Mouse (Mus musculus): Measurements from ENCODE around the gene Epha2. TPM values are rescaled to one million over a fixed set of nuclear protein-coding genes. Genes with fewer than 3 reads are reported as not detected.

Gene Epha2
- polyA plus RNA-seq, 1 experiment from 2014 or later, result 3.0 TPM

GRCm38 (mm10) chr4:141341477-141341876 lies 40.4 kb downstream of the Epha2 start:
- Histone ChIP-seq H3K4me1 (peaks cover 22% of the 10 kb centered on the region), H3K9me3 (no peaks in the 10 kb centered on the region), H3K9ac (no peak overlapping the region), H3K4me3 (no peak overlapping the region), H3K27me3 (replicated peaks) (no peaks in the 10 kb centered on the region; the same call in 1 of the 2 replicates), H3K4me2 (replicated peaks) (no peak overlapping the region), H3K27ac (no peak overlapping the region), H3K36me3 (no peaks in the 10 kb centered on the region)
- 51% methylated on average over 7 of the region's 7 CpGs for WGBS
- ATAC-seq (ENCODE audit: low FRiP score, low read depth), result no peak

- Histone ChIP-seq H3K4me3 (no peak overlapping the region), H3K9me3 (no peaks in the 10 kb centered on the region), H3K4me2 (replicated peaks) (no peak overlapping the region), H3K27ac (no peak overlapping the region), H3K36me3 (no peaks in the 10 kb centered on the region), H3K4me1 (peaks cover 12% of the 10 kb centered on the region), H3K9ac (no peak overlapping the region), H3K27me3 (replicated peaks) (no peaks in the 10 kb centered on the region)
- no peak for ATAC-seq (ENCODE audit: low FRiP score, low read depth)
- 69% methylated on average over 7 of the region's 7 CpGs for WGBS
Observed at GRCm38 (mm10) chr4:141343515-141343914, 42.5 kb downstream of the Epha2 start.

- WGBS, result 89% methylated on average over 12 of the region's 12 CpGs
- Histone ChIP-seq H3K27me3 (replicated peaks) (no peaks in the 10 kb centered on the region), H3K27ac (no peak overlapping the region), H3K36me3 (no peaks in the 10 kb centered on the region), H3K4me2 (replicated peaks) (no peak overlapping the region), H3K4me3 (no peak overlapping the region), H3K4me1 (no peaks in the 10 kb centered on the region), H3K9ac (no peak overlapping the region), H3K9me3 (no peaks in the 10 kb centered on the region)
- ATAC-seq (ENCODE audit: low FRiP score, low read depth), result no peak
Observed at GRCm38 (mm10) chr4:141345219-141345618, 44.2 kb downstream of the Epha2 start.

GRCm38 (mm10) chr4:141347365-141347797 lies 46.3 kb downstream of the Epha2 start:
- Histone ChIP-seq H3K4me2 (replicated peaks) (no peak overlapping the region), H3K9me3 (no peaks in the 10 kb centered on the region), H3K36me3 (no peaks in the 10 kb centered on the region), H3K27me3 (replicated peaks) (no peaks in the 10 kb centered on the region), H3K9ac (no peak overlapping the region), H3K4me1 (no peaks in the 10 kb centered on the region), H3K27ac (no peak overlapping the region), H3K4me3 (no peak overlapping the region)
- no peak for ATAC-seq (ENCODE audit: low FRiP score, low read depth)
- WGBS, result 84% methylated on average over 8 of the region's 8 CpGs

GRCm38 (mm10) chr4:141348616-141349015 lies 47.6 kb downstream of the Epha2 start:
- H3K4me2 ChIP-seq (replicated peaks), result no peak overlapping the region
- H3K27me3 ChIP-seq (replicated peaks), result no peaks in the 10 kb centered on the region
- no peak overlapping the region for H3K9ac ChIP-seq
- H3K27ac ChIP-seq, result no peak overlapping the region
- no peak for ATAC-seq (ENCODE audit: low FRiP score, low read depth)
- no peaks in the 10 kb centered on the region for H3K9me3 ChIP-seq
- no peaks in the 10 kb centered on the region for H3K36me3 ChIP-seq
- H3K4me1 ChIP-seq, result no peaks in the 10 kb centered on the region
- no peak overlapping the region for H3K4me3 ChIP-seq
- 81% methylated on average over 11 of the region's 11 CpGs for WGBS

- ATAC-seq (ENCODE audit: low FRiP score, low read depth), result no peak
- H3K9ac ChIP-seq, result no peak overlapping the region
- H3K36me3 ChIP-seq, result no peaks in the 10 kb centered on the region
- no peak overlapping the region for H3K27ac ChIP-seq
- H3K4me3 ChIP-seq, result no peak overlapping the region
- no peaks in the 10 kb centered on the region for H3K27me3 ChIP-seq (replicated peaks)
- 91% methylated on average over 12 of the region's 12 CpGs for WGBS
- H3K9me3 ChIP-seq, result no peaks in the 10 kb centered on the region
- no peaks in the 10 kb centered on the region for H3K4me1 ChIP-seq
- H3K4me2 ChIP-seq (replicated peaks), result no peak overlapping the region
Observed at GRCm38 (mm10) chr4:141350015-141350414, 49.0 kb downstream of the Epha2 start.

GRCm38 (mm10) chr4:141351972-141352371 lies 50.9 kb downstream of the Epha2 start:
- Histone ChIP-seq H3K27ac (no peak overlapping the region), H3K4me2 (replicated peaks) (no peak overlapping the region), H3K9ac (no peak overlapping the region), H3K4me1 (no peaks in the 10 kb centered on the region), H3K4me3 (no peak overlapping the region), H3K9me3 (no peaks in the 10 kb centered on the region), H3K36me3 (no peaks in the 10 kb centered on the region), H3K27me3 (replicated peaks) (no peaks in the 10 kb centered on the region)
- WGBS, result 61% methylated on average over 7 of the region's 7 CpGs
- ATAC-seq (ENCODE audit: low FRiP score, low read depth), result no peak

- Histone ChIP-seq H3K4me2 (replicated peaks) (no peak overlapping the region), H3K9ac (no peak overlapping the region), H3K4me3 (no peak overlapping the region), H3K36me3 (no peaks in the 10 kb centered on the region), H3K27ac (no peak overlapping the region), H3K4me1 (no peaks in the 10 kb centered on the region), H3K27me3 (replicated peaks) (no peaks in the 10 kb centered on the region), H3K9me3 (no peaks in the 10 kb centered on the region)
- 81% methylated on average over 5 of the region's 5 CpGs for WGBS
- ATAC-seq (ENCODE audit: low FRiP score, low read depth), result no peak
Observed at GRCm38 (mm10) chr4:141352986-141353385, 51.9 kb downstream of the Epha2 start.

GRCm38 (mm10) chr4:141353868-141354267 lies 52.8 kb downstream of the Epha2 start:
- no peak for ATAC-seq (ENCODE audit: low FRiP score, low read depth)
- 67% methylated on average over 8 of the region's 8 CpGs for WGBS

GRCm38 (mm10) chr4:141357811-141358210 lies 56.8 kb downstream of the Epha2 start:
- no peaks in the 10 kb centered on the region for H3K36me3 ChIP-seq
- no peak for ATAC-seq (ENCODE audit: low FRiP score, low read depth)
- H3K9me3 ChIP-seq, result no peaks in the 10 kb centered on the region
- H3K27ac ChIP-seq, result no peak overlapping the region
- H3K9ac ChIP-seq, result no peak overlapping the region
- no peak overlapping the region for H3K4me3 ChIP-seq
- H3K27me3 ChIP-seq (replicated peaks), result no peaks in the 10 kb centered on the region
- H3K4me1 ChIP-seq, result peaks cover 2% of the 10 kb centered on the region; the same call in 1 of the 2 replicates
- no peak overlapping the region for H3K4me2 ChIP-seq (replicated peaks)

More at GRCm38 (mm10) chr4:141353868-141354267, 52.8 kb downstream of the Epha2 start:
- H3K9me3 ChIP-seq, result no peaks in the 10 kb centered on the region
- H3K9ac ChIP-seq, result no peak overlapping the region
- H3K27me3 ChIP-seq (replicated peaks), result no peaks in the 10 kb centered on the region
- no peaks in the 10 kb centered on the region for H3K36me3 ChIP-seq
- no peak overlapping the region for H3K4me2 ChIP-seq (replicated peaks)
- no peak overlapping the region for H3K4me3 ChIP-seq
- no peaks in the 10 kb centered on the region for H3K4me1 ChIP-seq
- no peak overlapping the region for H3K27ac ChIP-seq

- no peaks in the 10 kb centered on the region for H3K9me3 ChIP-seq
- no peak overlapping the region for H3K27ac ChIP-seq
- H3K36me3 ChIP-seq, result no peaks in the 10 kb centered on the region
- no peak overlapping the region for H3K4me3 ChIP-seq
- 0 out of 2 replicates have a peak, but pooled peaks cover 5% of the 10 kb centered on the region for H3K27me3 ChIP-seq (replicated peaks)
- no peak for ATAC-seq (ENCODE audit: low FRiP score, low read depth)
- H3K9ac ChIP-seq, result no peak overlapping the region
- 82% methylated on average over 6 of the region's 6 CpGs for WGBS
- no peak overlapping the region for H3K4me2 ChIP-seq (replicated peaks)
- peaks cover 2% of the 10 kb centered on the region; the same call in 1 of the 2 replicates for H3K4me1 ChIP-seq
Observed at GRCm38 (mm10) chr4:141359222-141359621, 58.2 kb downstream of the Epha2 start.

- H3K36me3 ChIP-seq, result no peaks in the 10 kb centered on the region
- no peak for ATAC-seq (ENCODE audit: low FRiP score, low read depth)
Observed at GRCm38 (mm10) chr4:141360846-141361245, 59.8 kb downstream of the Epha2 start.

GRCm38 (mm10) chr4:141362937-141363548 lies 62.0 kb downstream of the Epha2 start:
- Histone ChIP-seq H3K9me3 (no peaks in the 10 kb centered on the region), H3K27me3 (replicated peaks) (peaks cover 32% of the 10 kb centered on the region), H3K9ac (no peak overlapping the region), H3K36me3 (no peaks in the 10 kb centered on the region), H3K4me3 (no peak overlapping the region), H3K4me1 (peaks cover 13% of the 10 kb centered on the region; the same call in 1 of the 2 replicates), H3K27ac (no peak overlapping the region), H3K4me2 (replicated peaks) (no peak overlapping the region)
- WGBS, result 30% methylated on average over 11 of the region's 11 CpGs
- no peak for ATAC-seq (ENCODE audit: low FRiP score, low read depth)

More at GRCm38 (mm10) chr4:141360846-141361245, 59.8 kb downstream of the Epha2 start:
- H3K27ac ChIP-seq, result no peak overlapping the region
- H3K9me3 ChIP-seq, result no peaks in the 10 kb centered on the region
- peaks cover 11% of the 10 kb centered on the region for H3K27me3 ChIP-seq (replicated peaks)
- WGBS, result 33% methylated on average over 7 of the region's 7 CpGs
- no peak overlapping the region for H3K9ac ChIP-seq
- peaks cover 9% of the 10 kb centered on the region; the same call in 1 of the 2 replicates for H3K4me1 ChIP-seq
- H3K4me2 ChIP-seq (replicated peaks), result no peak overlapping the region
- no peak overlapping the region for H3K4me3 ChIP-seq
